Mouse (Mus musculus) liver, adult 2 months (tissue): ENCODE measurements around the gene Tead1.

Experiments
- CTCF ChIP-seq: fragments of 200-500 bp; IDR thresholded peaks from 2 replicates; pipeline ENCODE4 v1.5.1; 2011; ENCODE audit warnings: low read depth, low read length, control low read depth
- POLR2A ChIP-seq: fragments of 200-500 bp; IDR thresholded peaks from 2 replicates; pipeline ENCODE4 v1.6.1; 2011; ENCODE audit warnings: low read length, control low read depth; ENCODE audit not compliant: insufficient read depth; ENCODE audit errors: extremely low read depth

DNA sequence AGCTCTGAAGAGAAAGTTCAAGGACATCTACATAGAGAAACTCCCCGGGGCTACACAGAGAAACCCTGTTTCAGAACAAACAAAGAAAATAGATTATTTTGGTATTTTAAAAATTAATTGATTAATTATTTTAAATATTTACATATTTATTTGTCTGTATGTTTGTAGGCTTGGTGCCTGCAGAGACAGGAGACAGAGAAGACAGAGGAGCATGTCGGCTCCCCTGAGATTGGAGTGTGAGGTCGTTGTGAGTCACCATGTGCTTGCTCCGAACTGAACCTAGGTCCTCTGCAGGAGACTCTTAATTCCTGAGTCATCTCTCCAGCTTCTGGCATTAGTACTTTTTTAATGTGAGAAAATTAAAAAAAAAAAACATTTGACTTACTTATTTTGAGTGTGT lies 24.2 kb downstream of the Tead1 start:
- no peak for TF ChIP-seq CTCF
- TF ChIP-seq POLR2A, result no peak
